Mouse (Mus musculus): ENCODE results near the gene 2210011C24Rik.
"Not testable (repeated sequence)": the region's sequence is repeated elsewhere in the genome, so short reads cannot be mapped to it uniquely, and the experiment has no call there.

Gene 2210011C24Rik

GRCm38 (mm10) chr8:84021569-84021968 lies 9.6 kb upstream of the 2210011C24Rik start:
- no peak for ATAC-seq (ENCODE audit: insufficient number of reproducible peaks, low FRiP score, low TSS enrichment)

GRCm38 (mm10) chr8:84021096-84021495 lies 9.1 kb upstream of the 2210011C24Rik start, which contains the start of gene Palm3:
Gene Palm3, plus strand, starts transcription at chr8:84021471.
- no peak for ATAC-seq (ENCODE audit: insufficient number of reproducible peaks, low FRiP score, low TSS enrichment)

GRCm38 (mm10) chr8:84019738-84020137 lies 7.8 kb upstream of the 2210011C24Rik start:
- ATAC-seq (ENCODE audit: insufficient number of reproducible peaks, low FRiP score, low TSS enrichment) = no peak

GRCm38 (mm10) chr8:84015833-84016232 lies 3.9 kb upstream of the 2210011C24Rik start:
- no peak for ATAC-seq (ENCODE audit: insufficient number of reproducible peaks, low FRiP score, low TSS enrichment)

GRCm38 (mm10) chr8:84012499-84013165 lies 661 bp upstream of the 2210011C24Rik start:
- no peak for ATAC-seq (ENCODE audit: insufficient number of reproducible peaks, low FRiP score, low TSS enrichment)

- peak; percentile 65 for ATAC-seq (ENCODE audit: insufficient number of reproducible peaks, low FRiP score, low TSS enrichment)
Observed at GRCm38 (mm10) chr8:84010625-84011611, 1.1 kb downstream of the 2210011C24Rik start.

- peak; percentile 63 for ATAC-seq (ENCODE audit: insufficient number of reproducible peaks, low FRiP score, low TSS enrichment)
Observed at GRCm38 (mm10) chr8:84009876-84010275, 2.1 kb downstream of the 2210011C24Rik start.

- ATAC-seq (ENCODE audit: insufficient number of reproducible peaks, low FRiP score, low TSS enrichment) = no peak
Observed at GRCm38 (mm10) chr8:84008362-84008761, 3.6 kb downstream of the 2210011C24Rik start.

GRCm38 (mm10) chr8:84005502-84005901 lies 6.5 kb downstream of the 2210011C24Rik start:
- not testable (repeated sequence) for ATAC-seq (ENCODE audit: insufficient number of reproducible peaks, low FRiP score, low TSS enrichment)

GRCm38 (mm10) chr8:84004533-84005201 lies 7.3 kb downstream of the 2210011C24Rik start:
- ATAC-seq (ENCODE audit: insufficient number of reproducible peaks, low FRiP score, low TSS enrichment) = peak; percentile 88

- no peak for ATAC-seq (ENCODE audit: insufficient number of reproducible peaks, low FRiP score, low TSS enrichment)
Observed at GRCm38 (mm10) chr8:84003612-84004246, 8.2 kb downstream of the 2210011C24Rik start.

- no peak for ATAC-seq (ENCODE audit: insufficient number of reproducible peaks, low FRiP score, low TSS enrichment)
Observed at GRCm38 (mm10) chr8:84002957-84003611, 8.9 kb downstream of the 2210011C24Rik start.

GRCm38 (mm10) chr8:84001281-84002000 lies 10.5 kb downstream of the 2210011C24Rik start, which contains the start of gene 1700067K01Rik:
Gene 1700067K01Rik, plus strand, starts transcription at chr8:84001502.
- no peak for ATAC-seq (ENCODE audit: insufficient number of reproducible peaks, low FRiP score, low TSS enrichment)

GRCm38 (mm10) chr8:83999825-84000224 lies 12.1 kb downstream of the 2210011C24Rik start:
- no peak for ATAC-seq (ENCODE audit: insufficient number of reproducible peaks, low FRiP score, low TSS enrichment)

- ATAC-seq (ENCODE audit: insufficient number of reproducible peaks, low FRiP score, low TSS enrichment) = no peak
Observed at GRCm38 (mm10) chr8:83999057-83999705, 12.8 kb downstream of the 2210011C24Rik start.

- no peak for ATAC-seq (ENCODE audit: insufficient number of reproducible peaks, low FRiP score, low TSS enrichment)
Observed at GRCm38 (mm10) chr8:83998231-83999056, 13.5 kb downstream of the 2210011C24Rik start.

- no peak for ATAC-seq (ENCODE audit: insufficient number of reproducible peaks, low FRiP score, low TSS enrichment)
Observed at GRCm38 (mm10) chr8:83997511-83998141, 14.3 kb downstream of the 2210011C24Rik start, which contains the start of gene Samd1. Gene Samd1, plus strand, starts transcription at chr8:83997672.
